Mouse (Mus musculus): ENCODE results near the gene Depdc1b. TPM values are rescaled to one million over a fixed set of nuclear protein-coding genes. Genes with fewer than 3 reads are reported as not detected.

The Depdc1b gene
- total RNA-seq, 2 experiments from 2014 or later: 0.31 to 0.64 TPM

GRCm38 (mm10) chr13:108304680-108305079 lies 11.5 kb upstream of the Depdc1b start:
- intact Hi-C loops (cut with DNase I): no loop called here
- DNase-seq (ENCODE audit: low spot score): no peak

GRCm38 (mm10) chr13:108316487-108316903 lies 363 bp downstream of the Depdc1b start:
- intact Hi-C loops (cut with DNase I): loop anchor here (5.0 to 10.0 kb wide), 2 partner anchors 104 to 272 kb away; partner anchors contain the start of genes Elovl7 and Smim15
- no peak for DNase-seq (ENCODE audit: low spot score)

DNA sequence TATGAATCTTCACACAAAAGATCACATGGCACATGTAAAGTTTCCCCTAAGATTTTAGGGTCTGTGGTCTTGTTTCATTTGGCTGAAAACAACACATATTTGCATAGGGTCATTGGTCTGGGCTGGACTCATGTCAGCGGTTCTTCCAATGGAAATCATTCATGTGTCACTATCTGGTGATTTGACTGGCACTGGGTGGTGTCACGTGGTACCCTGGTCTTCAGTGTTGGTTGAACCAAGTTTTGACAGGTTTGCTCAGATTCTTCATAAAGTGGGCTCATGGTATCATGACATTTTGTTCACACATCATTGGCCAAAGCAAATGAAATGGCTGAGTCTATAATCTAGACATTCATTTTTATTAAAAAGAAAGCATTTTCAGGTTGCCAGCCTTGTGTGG lies 1.3 kb downstream of the Depdc1b start:
- DNase-seq (ENCODE audit: low spot score): no peak
- intact Hi-C loops (cut with DNase I): loop anchor here (5.0 to 10.0 kb wide), 2 partner anchors 105 to 273 kb away; partner anchors contain the start of genes Elovl7 and Smim15

DNA sequence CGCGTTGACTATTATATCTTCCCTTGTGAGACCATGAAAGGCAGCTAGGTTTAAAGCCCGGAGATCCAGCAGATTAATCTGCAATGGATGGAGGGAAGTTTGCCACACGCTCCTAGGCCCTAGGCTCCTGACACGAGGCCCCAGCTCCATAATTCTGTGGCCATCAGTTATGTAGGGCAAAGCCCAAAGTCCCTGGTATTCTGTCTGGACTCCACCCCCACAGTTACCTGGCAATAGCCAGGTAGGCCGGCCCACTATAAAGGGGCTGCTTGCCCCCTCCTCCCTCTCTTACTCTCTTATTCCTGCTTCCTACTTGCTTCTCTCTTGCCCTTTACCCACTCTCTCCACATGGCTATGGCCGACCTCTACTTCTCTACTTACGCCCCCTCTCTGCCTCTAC lies 2.9 kb downstream of the Depdc1b start:
- intact Hi-C loops (cut with DNase I): loop anchor here (5.0 to 10.0 kb wide), 2 partner anchors 107 to 274 kb away; partner anchors contain the start of genes Elovl7 and Smim15
- no peak for DNase-seq (ENCODE audit: low spot score)

DNA sequence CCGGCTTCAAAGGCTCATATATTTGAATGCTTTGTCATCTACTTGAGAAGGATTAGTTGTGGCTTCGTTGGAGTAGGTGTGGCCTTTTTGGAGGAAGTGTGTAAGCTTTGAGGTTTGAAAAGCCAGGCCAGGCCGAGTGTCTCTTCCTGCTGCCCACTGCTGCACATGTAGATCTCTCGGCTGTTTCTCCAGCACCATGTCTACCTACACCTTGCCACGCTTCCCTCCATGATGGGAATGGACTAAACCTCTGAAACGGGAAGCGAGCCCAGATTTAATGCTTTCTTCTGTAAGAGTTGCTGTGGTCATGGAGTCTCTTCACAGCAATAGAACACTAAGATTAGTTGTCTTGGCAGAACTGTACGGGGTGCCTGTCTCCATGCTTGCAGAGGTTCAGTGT lies 4.1 kb downstream of the Depdc1b start:
- DNase-seq (ENCODE audit: low spot score): no peak
- intact Hi-C loops (cut with DNase I): loop anchor here (10.0 kb wide), 1 partner anchor 155 kb away; no protein-coding TSS in a partner anchor

DNA sequence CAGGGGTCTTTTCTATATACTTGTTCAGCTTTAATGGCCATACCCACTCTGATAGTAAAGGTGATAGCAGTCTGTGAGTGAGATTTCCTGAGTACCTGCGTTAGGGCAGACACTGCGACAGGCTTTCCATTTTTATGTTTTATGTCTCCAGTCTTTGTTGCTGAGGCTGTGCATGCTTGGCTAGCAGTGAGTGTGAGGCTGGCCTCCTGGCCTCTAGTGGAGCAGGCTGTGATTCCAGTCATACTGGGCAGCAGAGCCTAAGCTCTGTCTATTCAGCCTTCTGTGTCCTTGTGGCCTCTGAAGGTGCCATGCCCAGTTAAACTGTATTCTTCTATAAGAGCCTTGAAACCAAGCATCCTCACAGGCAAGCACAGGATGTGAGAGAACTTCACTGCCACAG lies 6.3 kb downstream of the Depdc1b start:
- intact Hi-C loops (cut with DNase I): loop anchor here (10.0 kb wide), 1 partner anchor 158 kb away; no protein-coding TSS in a partner anchor
- DNase-seq (ENCODE audit: low spot score): no peak

- DNase-seq (ENCODE audit: low spot score): no peak
- intact Hi-C loops (cut with DNase I): loop anchor here (10.0 kb wide), 1 partner anchor 159 kb away; no protein-coding TSS in a partner anchor
Observed at GRCm38 (mm10) chr13:108323317-108323716, 7.2 kb downstream of the Depdc1b start.

- DNase-seq (ENCODE audit: low spot score): no peak
- intact Hi-C loops (cut with DNase I): loop anchor here (10.0 kb wide), 1 partner anchor 159 kb away; no protein-coding TSS in a partner anchor
Observed at GRCm38 (mm10) chr13:108323866-108324829, 8.0 kb downstream of the Depdc1b start.

- intact Hi-C loops (cut with DNase I): loop anchor here (10.0 kb wide), 1 partner anchor 161 kb away; no protein-coding TSS in a partner anchor
- DNase-seq (ENCODE audit: low spot score): no peak
Observed at GRCm38 (mm10) chr13:108325871-108326270, 9.7 kb downstream of the Depdc1b start.

- DNase-seq (ENCODE audit: low spot score): no peak
- intact Hi-C loops (cut with DNase I): loop anchor here (10.0 kb wide), 1 partner anchor 162 kb away; no protein-coding TSS in a partner anchor
Observed at GRCm38 (mm10) chr13:108326351-108326750, 10.2 kb downstream of the Depdc1b start.

GRCm38 (mm10) chr13:108327047-108327446 lies 10.9 kb downstream of the Depdc1b start:
- no peak for DNase-seq (ENCODE audit: low spot score)
- intact Hi-C loops (cut with DNase I): loop anchor here (10.0 kb wide), 1 partner anchor 162 kb away; no protein-coding TSS in a partner anchor

DNA sequence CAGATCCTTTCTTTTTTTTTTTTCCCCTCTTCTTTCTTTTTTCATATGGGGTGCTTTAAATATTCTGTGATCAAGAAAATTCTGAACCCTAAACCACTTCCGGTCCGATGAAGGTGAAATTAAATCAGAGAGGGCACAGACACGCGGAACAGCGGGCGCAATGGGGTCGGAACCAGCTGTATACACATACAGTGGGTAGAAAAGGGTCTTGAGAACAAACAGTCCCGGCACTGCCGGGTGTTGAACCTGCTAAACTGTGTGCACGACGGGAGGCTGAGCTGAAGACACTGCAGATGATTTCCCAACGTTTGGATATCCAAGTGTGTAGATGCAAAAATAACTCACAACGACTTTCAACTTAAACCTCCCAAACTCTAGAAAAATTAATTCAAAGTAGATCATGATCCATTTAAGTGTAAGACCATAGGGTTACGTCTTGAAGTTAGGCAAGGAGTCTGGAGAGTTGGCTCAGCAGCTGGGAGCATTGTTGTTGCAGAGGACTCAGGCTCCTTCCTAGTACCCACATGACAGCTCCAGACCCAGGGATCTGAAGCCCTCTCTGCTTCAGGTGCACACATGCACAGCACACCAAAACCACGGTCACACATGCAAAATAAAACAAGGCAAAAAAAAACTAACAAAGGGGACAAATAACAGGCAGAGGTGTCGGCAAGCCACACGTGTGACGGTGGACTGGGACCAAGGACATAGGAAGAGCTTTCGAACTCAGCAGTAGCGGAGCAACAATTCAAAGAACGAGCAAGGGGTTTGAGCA lies 12.5 kb downstream of the Depdc1b start:
- intact Hi-C loops (cut with DNase I): loop anchor here (1.0 to 10.0 kb wide), 2 partner anchors 137 to 164 kb away; no protein-coding TSS in a partner anchor
- DNase-seq (ENCODE audit: low spot score): no peak

DNA sequence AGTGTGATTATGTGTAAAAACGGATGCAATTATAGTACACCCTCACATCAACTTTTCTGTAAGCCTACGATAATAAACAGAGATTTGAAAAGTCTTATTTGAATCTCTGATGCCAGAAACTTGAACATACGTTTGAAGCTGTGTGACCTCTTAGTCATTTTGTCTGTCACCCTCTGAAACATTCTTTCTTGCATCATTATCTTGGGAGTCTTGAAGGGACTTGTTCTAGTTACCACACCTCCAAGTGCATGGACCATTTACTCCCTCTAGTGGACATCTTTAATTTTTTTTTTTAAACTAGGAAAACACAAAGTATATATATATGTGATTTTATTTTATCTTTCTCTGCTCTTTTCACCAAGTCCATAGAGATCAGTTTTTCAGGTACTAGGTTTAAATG lies 13.6 kb downstream of the Depdc1b start:
- no peak for DNase-seq (ENCODE audit: low spot score)
- intact Hi-C loops (cut with DNase I): loop anchor here (1.0 to 10.0 kb wide), 2 partner anchors 138 to 165 kb away; no protein-coding TSS in a partner anchor

DNA sequence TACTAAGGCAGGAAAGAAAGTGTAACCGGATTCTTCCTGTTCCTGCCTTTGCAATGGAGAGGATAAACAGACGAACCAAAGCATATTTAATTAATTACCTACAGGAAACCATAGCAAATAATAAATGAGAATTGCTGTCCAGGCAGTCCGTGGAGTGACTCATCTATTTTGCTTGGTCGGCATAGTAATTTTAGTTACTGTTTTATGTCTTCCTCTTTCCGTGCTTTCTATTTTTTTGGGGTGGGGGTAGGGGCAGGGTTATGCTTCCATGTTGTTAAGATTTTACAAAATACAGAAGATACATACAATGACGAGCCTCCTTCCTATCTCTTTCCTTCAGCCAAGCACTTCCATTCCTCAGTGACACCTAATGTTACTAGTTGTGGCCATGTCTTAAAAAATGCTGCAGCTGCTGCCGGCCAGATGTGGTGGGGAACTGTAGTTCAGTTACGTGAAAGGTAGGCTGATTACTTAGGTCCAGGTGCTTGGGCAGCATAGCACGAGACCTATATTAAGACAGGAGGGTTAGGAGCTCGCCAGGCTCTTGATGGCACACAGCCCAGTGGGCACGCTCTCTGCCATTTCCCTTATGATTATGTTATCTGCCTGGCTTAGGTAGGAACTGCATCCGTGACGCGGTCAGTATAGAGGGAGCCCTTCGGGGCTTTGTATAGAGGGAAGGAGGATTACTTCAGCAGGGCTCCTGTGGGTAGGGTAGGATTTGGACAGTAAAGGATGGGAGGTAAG lies 19.3 kb downstream of the Depdc1b start:
- DNase-seq (ENCODE audit: low spot score): no peak
- intact Hi-C loops (cut with DNase I): no loop called here

- intact Hi-C loops (cut with DNase I): no loop called here
- DNase-seq (ENCODE audit: low spot score): no peak
Observed at GRCm38 (mm10) chr13:108336192-108336591, 20.1 kb downstream of the Depdc1b start.

GRCm38 (mm10) chr13:108337340-108337739 lies 21.2 kb downstream of the Depdc1b start:
- intact Hi-C loops (cut with DNase I): no loop called here
- DNase-seq (ENCODE audit: low spot score): no peak

- intact Hi-C loops (cut with DNase I): no loop called here
Observed at GRCm38 (mm10) chr13:108338076-108338836, 22.1 kb downstream of the Depdc1b start.

DNA sequence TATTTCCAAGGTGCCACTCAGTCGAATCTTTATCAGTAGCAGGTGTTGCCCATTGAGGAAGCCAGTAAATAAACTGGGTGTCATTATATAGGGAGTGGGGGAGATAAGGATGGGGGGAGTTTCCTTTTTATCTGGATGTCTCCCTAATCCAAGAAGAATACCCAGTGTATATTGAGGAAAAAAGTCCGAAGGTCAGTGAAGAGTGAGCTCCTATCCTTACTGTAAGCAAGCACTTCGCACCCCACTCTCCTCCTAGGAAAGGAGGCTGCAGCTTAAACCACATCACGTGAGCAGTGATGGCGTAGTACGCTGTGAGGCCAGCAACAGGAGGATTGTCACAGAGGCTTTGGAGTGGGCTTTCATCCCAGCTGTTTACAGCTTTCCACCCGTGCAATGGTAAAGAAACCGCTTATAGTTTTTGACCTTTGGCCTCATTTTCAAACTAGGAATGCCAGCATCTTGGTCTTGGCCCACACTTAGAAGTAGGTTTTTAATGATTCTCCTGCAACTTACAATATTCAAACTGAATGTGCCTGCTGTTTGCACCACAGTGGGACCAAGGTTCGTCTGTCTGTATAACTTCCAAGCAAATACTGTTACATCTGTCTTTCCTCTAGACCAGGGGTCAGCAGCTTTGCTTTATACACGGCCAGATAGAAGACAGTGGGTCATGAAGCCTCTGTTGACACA lies 23.9 kb downstream of the Depdc1b start:
- intact Hi-C loops (cut with DNase I): no loop called here
- DNase-seq (ENCODE audit: low spot score): no peak

More at GRCm38 (mm10) chr13:108338076-108338836, 22.1 kb downstream of the Depdc1b start:
- DNase-seq (ENCODE audit: low spot score): no peak

Measured in heart, postnatal 25 days (tissue).